Mouse (Mus musculus) heart, postnatal 0 days (tissue): ENCODE data around the gene Cgas.

Source experiments
- CTCF ChIP-seq: IDR thresholded peaks from 2 replicates; pipeline ENCODE4 v1.5.1; 2016; ENCODE audit warnings: antibody characterized with exemption, control low read depth, low read depth
- EP300 ChIP-seq: IDR thresholded peaks from 2 replicates; pipeline ENCODE4 v1.6.1; 2016; ENCODE audit warnings: antibody characterized with exemption, low read depth

DNA sequence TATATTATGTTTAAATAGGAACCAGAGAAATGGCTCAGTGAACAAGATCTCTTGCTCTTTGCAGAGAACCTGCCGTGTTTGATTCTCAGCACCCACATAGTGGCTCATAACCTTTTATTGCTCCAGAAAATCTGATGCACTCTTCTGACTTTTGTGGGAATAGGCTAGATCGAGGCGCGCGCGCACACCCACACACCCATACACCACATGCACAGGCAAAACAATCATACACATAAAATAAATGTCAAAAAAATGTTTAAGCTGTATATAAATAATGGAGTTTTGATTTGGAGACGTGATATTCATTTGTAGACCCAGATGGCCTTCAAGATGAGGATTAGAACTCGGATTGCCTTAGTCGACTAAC, 4.6 kb upstream of the Cgas start:
- TF ChIP-seq CTCF, result no peak
- TF ChIP-seq EP300, result no peak
